ENCODE assay signal across 19 mouse cellular contexts in genomic region chr2:115488465-115488864, GRCm38 (mm10).
DNase-seq lines count a peak whose midpoint lies in the region; ATAC-seq and TF ChIP-seq lines count a peak whose summit lies in the region.
"Had no signal": no experiment of that assay in that cellular context is flagged by ENCODE, and none has a peak within 500 bp of the region (broad histone marks: within the 10 kb centered on the region; RNA-seq: fewer than 3 reads in every experiment).

No protein-coding gene starts in this region.

- no peak overlapping the region for H3K4me3 ChIP-seq in forebrain, embryonic 14.5 days (ENCODE audit: low read depth, low read length)
- no peak overlapping the region for H3K4me3 ChIP-seq in forebrain, embryonic 10.5 days
- H3K4me3 ChIP-seq in lung, postnatal 0 days (ENCODE audit: low read depth, low read length): no peak overlapping the region
- H3K4me3 ChIP-seq in cerebellum, adult 2 months (replicated peaks; ENCODE audit: insufficient read depth, low read depth, low read length): no peak overlapping the region
- H3K4me3 ChIP-seq: forebrain, embryonic 15.5 days; limb, embryonic 10.5 days; liver, embryonic 15.5 days; neural tube, embryonic 15.5 days had no signal

- H3K27ac ChIP-seq in forebrain, embryonic 14.5 days (ENCODE audit: low read depth, low read length): no peak overlapping the region
- no peak overlapping the region for H3K27ac ChIP-seq in forebrain, embryonic 10.5 days
- H3K27ac ChIP-seq in lung, postnatal 0 days (ENCODE audit: low read length): no peak overlapping the region
- no peak overlapping the region for H3K27ac ChIP-seq in cerebellum, adult 2 months (ENCODE audit: insufficient read depth, low read length)
- H3K27ac ChIP-seq: forebrain, embryonic 15.5 days; hindbrain, embryonic 14.5 days; limb, embryonic 10.5 days; liver, embryonic 15.5 days; neural tube, embryonic 15.5 days; stomach, postnatal 0 days had no signal

- TF ChIP-seq POLR2A in cerebellum, adult 2 months (IDR thresholded peaks at IDR 0.05; ENCODE audit: borderline replicate concordance, insufficient read depth, low read length): no peak

- 52% methylated on average over 4 of the region's 4 CpGs for WGBS in forebrain, embryonic 14.5 days
- WGBS in forebrain, embryonic 10.5 days: 89% methylated on average over 4 of the region's 4 CpGs
- WGBS in lung, postnatal 0 days: 53% methylated on average over 4 of the region's 4 CpGs
- WGBS in cerebellum, adult 2 months: 18% methylated on average over 4 of the region's 4 CpGs

- no peak overlapping the region for H3K4me2 ChIP-seq in forebrain, embryonic 14.5 days (ENCODE audit: low read length)
- H3K4me2 ChIP-seq in lung, postnatal 0 days (replicated peaks; ENCODE audit: low read depth, low read length): no peak overlapping the region
- H3K4me2 ChIP-seq: forebrain, embryonic 15.5 days; hindbrain, embryonic 14.5 days; liver, embryonic 15.5 days; neural tube, embryonic 15.5 days had no signal

- no peaks in the 10 kb centered on the region for H3K9me3 ChIP-seq in forebrain, embryonic 14.5 days (replicated peaks; ENCODE audit: control insufficient read depth, low read length)
- H3K9me3 ChIP-seq in forebrain, embryonic 10.5 days: no peaks in the 10 kb centered on the region
- no peaks in the 10 kb centered on the region for H3K9me3 ChIP-seq in lung, postnatal 0 days (ENCODE audit: low read length)
- H3K9me3 ChIP-seq: forebrain, embryonic 15.5 days; limb, embryonic 10.5 days; liver, embryonic 15.5 days; neural tube, embryonic 15.5 days had no signal

- TF ChIP-seq EP300 in lung, postnatal 0 days (IDR thresholded peaks at IDR 0.05): no peak

- H3K4me1 ChIP-seq in forebrain, embryonic 14.5 days (ENCODE audit: control insufficient read depth, insufficient read depth, low read length): peaks cover 2% of the 10 kb centered on the region; the same call in 1 of the 2 replicates
- H3K4me1 ChIP-seq in forebrain, embryonic 10.5 days: peaks cover 5% of the 10 kb centered on the region
- H3K4me1 ChIP-seq in lung, postnatal 0 days (ENCODE audit: insufficient read depth, low read depth, low read length): no peaks in the 10 kb centered on the region
- H3K4me1 ChIP-seq in cerebellum, adult 2 months (ENCODE audit: control insufficient read depth, insufficient read depth, low read length): no peaks in the 10 kb centered on the region
- H3K4me1 ChIP-seq: liver, embryonic 15.5 days had no signal

- peak; percentile 72 for DNase-seq in forebrain, embryonic 14.5 days (ENCODE audit: low spot score)
- DNase-seq in forebrain, embryonic 10.5 days (ENCODE audit: extremely low spot score, low spot score): no peak
- peak; percentile 6 to 10 for DNase-seq in lung, adult 18-20 months
- no peak for DNase-seq in lung, postnatal 0 days (ENCODE audit: low spot score)
- peak; percentile 9 to 37 for DNase-seq in cerebellum, adult 2 months
- peak; percentile 6 to 10 for DNase-seq in cerebellum, postnatal 36 days
- DNase-seq in layer of hippocampus, postnatal 10 days (ENCODE audit: low spot score in 2 of 2): no peak
- DNase-seq: B cell, adult 2 months; heart, adult 18-20 months; layer of hippocampus, postnatal 36 days; thymus, postnatal 14 days had no signal

- no peaks in the 10 kb centered on the region for H3K36me3 ChIP-seq in forebrain, embryonic 14.5 days (ENCODE audit: control insufficient read depth, insufficient read depth, low read length)
- no peaks in the 10 kb centered on the region for H3K36me3 ChIP-seq in forebrain, embryonic 10.5 days (replicated peaks)
- no peaks in the 10 kb centered on the region for H3K36me3 ChIP-seq in lung, postnatal 0 days (ENCODE audit: insufficient read depth, low read length)
- H3K36me3 ChIP-seq: forebrain, embryonic 15.5 days; limb, embryonic 10.5 days; liver, embryonic 15.5 days; neural tube, embryonic 15.5 days had no signal

- TF ChIP-seq CTCF in lung, postnatal 0 days (IDR thresholded peaks at IDR 0.05): no peak
- no peak for TF ChIP-seq CTCF in cerebellum, adult 2 months (IDR thresholded peaks at IDR 0.05; ENCODE audit: borderline replicate concordance, insufficient read depth, low read depth, low read length)

- H3K27me3 ChIP-seq in forebrain, embryonic 14.5 days (replicated peaks; ENCODE audit: control insufficient read depth, insufficient read depth, low read length): no peaks in the 10 kb centered on the region
- H3K27me3 ChIP-seq in forebrain, embryonic 10.5 days (ENCODE audit: poor library complexity, severe bottlenecking): no peaks in the 10 kb centered on the region
- H3K27me3 ChIP-seq in lung, postnatal 0 days (replicated peaks; ENCODE audit: insufficient read depth, low read length): no peaks in the 10 kb centered on the region
- no peaks in the 10 kb centered on the region for H3K27me3 ChIP-seq in cerebellum, adult 2 months (ENCODE audit: control insufficient read depth, insufficient read depth, low read length)
- H3K27me3 ChIP-seq: forebrain, embryonic 15.5 days; liver, embryonic 15.5 days; neural tube, embryonic 15.5 days; Patski had no signal

- ATAC-seq in forebrain, embryonic 14.5 days: peak; percentile 78
- no peak for ATAC-seq in lung, postnatal 0 days
- ATAC-seq: forebrain, embryonic 15.5 days; intestine, postnatal 0 days; Patski had no signal

- H3K9ac ChIP-seq in forebrain, embryonic 14.5 days (ENCODE audit: low read length): no peak overlapping the region
- H3K9ac ChIP-seq in lung, postnatal 0 days (replicated peaks; ENCODE audit: low read depth): no peak overlapping the region
- H3K9ac ChIP-seq: forebrain, embryonic 15.5 days; hindbrain, embryonic 14.5 days; liver, embryonic 15.5 days; neural tube, embryonic 15.5 days had no signal

Comparison
In these comparisons a context has a peak if more than half of its experiments do, and no peak if none do; other contexts are left out.
1. DNase-seq: peak in forebrain, embryonic 14.5 days (single experiment), lung, adult 18-20 months (2 of 2), cerebellum, adult 2 months (2 of 2) and cerebellum, postnatal 36 days (2 of 2); none in forebrain, embryonic 10.5 days (single experiment), lung, postnatal 0 days (single experiment) and layer of hippocampus, postnatal 10 days (0 of 2).